Mouse (Mus musculus) lung, adult 2 months (tissue): ENCODE results near the gene Wdr73.

Experiments used
- CTCF ChIP-seq: fragments of 200-500 bp; IDR thresholded peaks from 2 replicates; pipeline ENCODE4 v1.5.1; 2011; ENCODE audit warnings: mild to moderate bottlenecking, low read length, control low read depth; ENCODE audit not compliant: insufficient read depth
- POLR2A ChIP-seq: fragments of 200-500 bp; IDR thresholded peaks from 2 replicates; pipeline ENCODE4 v1.6.1; 2011; ENCODE audit warnings: low read depth, mild to moderate bottlenecking, control low read depth, low read length, borderline replicate concordance; ENCODE audit errors: extremely low read depth

DNA sequence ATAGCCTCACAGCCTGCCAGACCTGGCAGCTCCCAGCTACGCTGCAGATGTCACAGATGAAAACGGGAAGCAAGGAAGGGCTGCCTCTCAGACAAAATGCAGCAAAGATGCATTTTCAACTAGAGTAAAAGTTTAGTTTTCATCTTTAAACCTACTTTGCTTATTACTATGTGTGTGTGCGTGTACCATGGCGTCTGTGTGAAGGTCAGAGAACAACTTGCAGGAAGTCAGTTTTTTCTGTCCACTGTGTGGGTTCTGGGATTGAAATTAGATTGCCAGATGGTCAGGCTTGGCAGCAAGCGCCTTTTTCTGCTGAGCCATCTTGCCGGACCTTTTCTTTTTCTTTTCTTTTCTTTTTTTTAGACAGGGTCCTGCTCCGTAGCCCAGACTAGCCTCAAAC lies 6.9 kb downstream of the Wdr73 start:
- TF ChIP-seq CTCF = no peak
- TF ChIP-seq POLR2A = no peak
